Mouse (Mus musculus): Measurements from ENCODE around the gene Fam149a. TPM values are rescaled to one million over a fixed set of nuclear protein-coding genes. Genes with fewer than 3 reads are reported as not detected.

Gene Fam149a
- total and polyA plus RNA-seq, 2 experiments from 2014 or later, result 2.6 to 7.3 TPM

DNA sequence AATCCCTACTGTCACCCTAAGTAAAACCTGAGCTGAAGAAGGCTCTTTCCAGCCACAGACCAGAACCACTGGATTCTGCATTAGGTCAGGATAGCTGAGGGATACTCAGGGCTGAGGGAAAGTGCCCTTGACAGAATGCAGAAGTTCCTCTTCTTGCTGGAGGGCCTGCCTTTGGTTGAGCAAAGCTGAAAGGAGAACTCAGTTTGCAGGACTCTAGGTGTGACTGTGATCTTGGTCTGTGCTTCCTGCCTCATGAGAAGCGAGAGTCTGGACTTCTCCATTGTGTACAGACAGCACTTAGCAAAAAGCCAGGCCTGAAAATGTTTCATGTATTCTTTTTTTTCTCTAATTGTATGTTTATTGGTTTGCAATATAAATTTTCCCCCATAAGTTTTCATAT, 14.9 kb downstream of the Fam149a start:
- H3K9me3 ChIP-seq (replicated peaks; ENCODE audit: control insufficient read depth, low read length), result no peaks in the 10 kb centered on the region
- H3K4me1 ChIP-seq (ENCODE audit: control insufficient read depth, insufficient read depth), result no peaks in the 10 kb centered on the region
- no peak for ATAC-seq (ENCODE audit: insufficient read depth, low read depth)
- H3K9ac ChIP-seq (replicated peaks; ENCODE audit: low read depth, low read length), result no peak overlapping the region
- DNase-seq (ENCODE audit: low spot score), result no peak
- no peak overlapping the region for H3K27ac ChIP-seq (ENCODE audit: low read depth)
- no peak overlapping the region for H3K4me2 ChIP-seq (ENCODE audit: low read depth, low read length)
- H3K4me3 ChIP-seq (ENCODE audit: low read depth, low read length), result no peak overlapping the region
- 79% methylated on average over 1 of the region's 1 CpGs for WGBS
- TF ChIP-seq EP300 (IDR thresholded peaks at IDR 0.05; ENCODE audit: low read depth), result no peak
- no peak for TF ChIP-seq CTCF (IDR thresholded peaks at IDR 0.05; ENCODE audit: low read depth)
- H3K36me3 ChIP-seq (replicated peaks; ENCODE audit: control insufficient read depth, insufficient read depth, low read length), result no peaks in the 10 kb centered on the region
- H3K27me3 ChIP-seq (ENCODE audit: control insufficient read depth, insufficient read depth, low read length), result no peaks in the 10 kb centered on the region

DNA sequence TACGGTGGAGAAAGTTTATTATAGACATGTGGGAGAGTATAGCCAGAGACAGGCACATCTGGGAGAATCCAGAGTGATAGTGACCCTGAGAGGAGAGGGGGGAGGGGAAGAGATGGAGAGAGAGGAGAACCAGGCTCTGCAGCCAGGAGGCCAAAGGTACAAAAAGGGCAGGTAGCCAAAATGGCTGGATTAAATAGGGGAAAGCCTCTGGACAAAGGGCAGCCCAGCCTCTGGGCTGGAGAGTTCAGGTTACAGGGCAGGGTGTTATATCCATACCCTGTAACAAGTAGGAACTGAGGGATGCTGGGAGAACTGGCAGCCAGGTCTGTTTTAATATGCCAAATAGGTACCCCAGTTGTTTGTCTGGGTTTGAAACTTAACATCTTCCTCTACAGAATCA, 18.9 kb downstream of the Fam149a start:
- Histone ChIP-seq H3K9ac (replicated peaks; ENCODE audit: low read depth, low read length) (no peak overlapping the region), H3K9me3 (replicated peaks; ENCODE audit: control insufficient read depth, low read length) (no peaks in the 10 kb centered on the region), H3K27ac (ENCODE audit: low read depth) (no peak overlapping the region), H3K4me3 (ENCODE audit: low read depth, low read length) (no peak overlapping the region), H3K27me3 (ENCODE audit: control insufficient read depth, insufficient read depth, low read length) (no peaks in the 10 kb centered on the region), H3K4me2 (ENCODE audit: low read depth, low read length) (no peak overlapping the region), H3K4me1 (ENCODE audit: control insufficient read depth, insufficient read depth) (0 out of 2 replicates have a peak, but pooled peaks cover under 1% of the 10 kb centered on the region), H3K36me3 (replicated peaks; ENCODE audit: control insufficient read depth, insufficient read depth, low read length) (no peaks in the 10 kb centered on the region)
- TF ChIP-seq CTCF (IDR thresholded peaks at IDR 0.05; ENCODE audit: low read depth) (no peak), EP300 (IDR thresholded peaks at IDR 0.05; ENCODE audit: low read depth) (no peak)
- DNase-seq (ENCODE audit: low spot score) (no peak), ATAC-seq (ENCODE audit: insufficient read depth, low read depth) (no peak)
- WGBS, result 56% methylated on average over 1 of the region's 1 CpGs

DNA sequence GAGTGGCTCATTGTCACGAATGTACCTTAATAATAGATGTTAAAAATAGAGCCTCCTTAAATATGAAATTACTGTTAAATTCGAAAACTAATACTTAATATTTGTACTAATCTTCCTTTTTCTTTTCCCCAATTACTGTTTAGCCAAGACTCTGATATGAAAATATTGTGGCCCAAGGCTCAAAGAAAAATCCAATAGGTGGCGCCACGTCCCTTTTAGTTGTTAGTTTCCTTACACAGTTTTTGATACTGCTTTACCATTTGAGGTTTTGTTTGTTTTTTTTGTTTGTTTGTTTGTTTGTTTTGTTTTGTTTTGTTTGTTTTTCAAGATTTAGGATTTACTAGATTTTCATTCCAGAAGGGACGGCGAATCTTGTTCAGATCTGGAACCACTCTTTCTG, 19.8 kb downstream of the Fam149a start:
- H3K9me3 ChIP-seq (replicated peaks; ENCODE audit: control insufficient read depth, low read length), result no peaks in the 10 kb centered on the region
- H3K36me3 ChIP-seq (replicated peaks; ENCODE audit: control insufficient read depth, insufficient read depth, low read length), result no peaks in the 10 kb centered on the region
- H3K9ac ChIP-seq (replicated peaks; ENCODE audit: low read depth, low read length), result no peak overlapping the region
- H3K4me2 ChIP-seq (ENCODE audit: low read depth, low read length), result no peak overlapping the region
- WGBS, result 55% methylated on average over 6 of the region's 6 CpGs
- DNase-seq (ENCODE audit: low spot score) (peak; percentile 21), ATAC-seq (ENCODE audit: insufficient read depth, low read depth) (no peak)
- 0 out of 2 replicates have a peak, but pooled peaks cover 7% of the 10 kb centered on the region for H3K4me1 ChIP-seq (ENCODE audit: control insufficient read depth, insufficient read depth)
- no peak overlapping the region for H3K27ac ChIP-seq (ENCODE audit: low read depth)
- no peak overlapping the region for H3K4me3 ChIP-seq (ENCODE audit: low read depth, low read length)
- no peaks in the 10 kb centered on the region for H3K27me3 ChIP-seq (ENCODE audit: control insufficient read depth, insufficient read depth, low read length)
- peak; percentile 56 for TF ChIP-seq CTCF (IDR thresholded peaks at IDR 0.05; ENCODE audit: low read depth)
- no peak for TF ChIP-seq EP300 (IDR thresholded peaks at IDR 0.05; ENCODE audit: low read depth)

DNA sequence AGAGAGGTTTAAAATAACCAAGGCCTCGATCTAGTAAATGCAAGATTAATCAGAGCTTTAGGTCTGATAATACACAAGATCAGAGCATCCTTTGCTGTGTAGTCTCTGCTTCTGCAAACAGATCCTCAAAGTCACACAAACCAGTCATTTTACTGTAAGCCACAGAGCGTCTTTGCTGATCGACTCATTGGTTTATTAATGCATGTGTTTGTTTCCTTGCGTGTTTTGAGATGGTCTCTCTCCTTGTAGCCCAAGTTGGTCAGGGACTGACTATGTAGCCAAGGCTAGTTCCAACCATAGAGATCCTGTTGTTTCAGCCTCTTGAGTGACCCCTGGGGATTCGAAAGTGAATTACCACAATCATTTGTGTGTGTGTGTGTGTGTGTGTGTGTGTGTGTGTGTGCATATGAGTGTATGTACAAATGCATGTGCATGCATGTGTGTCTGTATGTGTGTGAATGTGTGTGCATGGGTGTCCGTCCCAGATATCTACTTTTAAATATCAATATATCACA, 22.9 kb downstream of the Fam149a start:
- no peak for DNase-seq (ENCODE audit: low spot score)
- H3K36me3 ChIP-seq (replicated peaks; ENCODE audit: control insufficient read depth, insufficient read depth, low read length), result no peaks in the 10 kb centered on the region
- H3K4me1 ChIP-seq (ENCODE audit: control insufficient read depth, insufficient read depth), result 0 out of 2 replicates have a peak, but pooled peaks cover 7% of the 10 kb centered on the region
- H3K9me3 ChIP-seq (replicated peaks; ENCODE audit: control insufficient read depth, low read length), result no peaks in the 10 kb centered on the region
- no peak overlapping the region for H3K27ac ChIP-seq (ENCODE audit: low read depth)
- WGBS, result 75% methylated on average over 6 of the region's 6 CpGs
- no peak overlapping the region for H3K9ac ChIP-seq (replicated peaks; ENCODE audit: low read depth, low read length)
- no peak for TF ChIP-seq EP300 (IDR thresholded peaks at IDR 0.05; ENCODE audit: low read depth)
- TF ChIP-seq CTCF (IDR thresholded peaks at IDR 0.05; ENCODE audit: low read depth), result no peak; the same call in 1 of the 2 replicates
- H3K4me3 ChIP-seq (ENCODE audit: low read depth, low read length), result peak overlapping the region; percentile 64; the same call in 1 of the 2 replicates
- no peaks in the 10 kb centered on the region for H3K27me3 ChIP-seq (ENCODE audit: control insufficient read depth, insufficient read depth, low read length)
- ATAC-seq (ENCODE audit: insufficient read depth, low read depth), result no peak
- peak overlapping the region; percentile 94; the same call in 1 of the 2 replicates for H3K4me2 ChIP-seq (ENCODE audit: low read depth, low read length)

DNA sequence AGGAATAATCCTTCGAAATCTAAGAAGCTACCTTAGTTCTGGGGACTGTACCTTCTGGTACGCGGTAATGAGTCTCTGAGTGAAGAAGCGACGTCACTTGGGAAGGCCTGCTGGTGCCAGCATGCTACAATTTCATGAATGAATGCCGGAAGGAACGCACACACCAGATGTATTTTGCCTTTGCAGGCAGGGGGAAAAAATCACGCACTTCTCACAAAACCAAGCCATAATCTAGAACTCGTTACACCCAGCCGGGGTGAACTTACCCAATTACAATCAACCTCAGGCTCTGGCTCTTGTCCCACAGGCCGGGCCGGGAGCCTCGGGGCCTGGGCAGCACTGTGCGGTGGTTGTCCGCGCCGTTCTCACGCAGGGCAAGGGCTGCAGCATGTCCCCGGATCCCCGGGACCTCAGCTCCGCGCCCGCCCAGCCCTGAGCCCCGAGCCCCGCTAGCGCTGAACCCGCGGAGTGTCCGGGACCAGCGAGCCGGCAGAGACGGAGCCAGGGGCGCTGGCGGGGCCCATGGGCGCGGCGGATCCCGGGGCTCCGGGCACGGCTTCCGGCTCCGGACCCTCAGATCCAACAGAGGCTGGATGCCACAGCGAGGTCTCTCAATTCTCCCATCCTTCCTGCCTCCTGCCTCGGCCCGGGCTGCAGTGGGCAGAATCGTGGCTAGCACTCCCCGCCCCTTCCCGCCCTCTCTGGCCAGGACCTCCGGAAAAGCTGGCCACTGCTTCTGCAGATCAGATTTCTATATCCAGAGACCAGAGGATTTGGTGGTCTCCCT, 23.8 kb downstream of the Fam149a start:
- Histone ChIP-seq H3K4me2 (ENCODE audit: low read depth, low read length) (peak overlapping the region; percentile 94), H3K4me3 (ENCODE audit: low read depth, low read length) (peak overlapping the region; percentile 64), H3K27me3 (ENCODE audit: control insufficient read depth, insufficient read depth, low read length) (no peaks in the 10 kb centered on the region), H3K36me3 (replicated peaks; ENCODE audit: control insufficient read depth, insufficient read depth, low read length) (no peaks in the 10 kb centered on the region), H3K27ac (ENCODE audit: low read depth) (no peak overlapping the region), H3K9me3 (replicated peaks; ENCODE audit: control insufficient read depth, low read length) (no peaks in the 10 kb centered on the region), H3K4me1 (ENCODE audit: control insufficient read depth, insufficient read depth) (0 out of 2 replicates have a peak, but pooled peaks cover 7% of the 10 kb centered on the region), H3K9ac (replicated peaks; ENCODE audit: low read depth, low read length) (peak overlapping the region; percentile 66)
- 6% methylated on average over 49 of the region's 49 CpGs for WGBS
- peak; percentile 69 for ATAC-seq (ENCODE audit: insufficient read depth, low read depth)
- peak; percentile 27 for DNase-seq (ENCODE audit: low spot score)
- TF ChIP-seq CTCF (IDR thresholded peaks at IDR 0.05; ENCODE audit: low read depth) (no peak), EP300 (IDR thresholded peaks at IDR 0.05; ENCODE audit: low read depth) (no peak)
